In the genomic region with DNA sequence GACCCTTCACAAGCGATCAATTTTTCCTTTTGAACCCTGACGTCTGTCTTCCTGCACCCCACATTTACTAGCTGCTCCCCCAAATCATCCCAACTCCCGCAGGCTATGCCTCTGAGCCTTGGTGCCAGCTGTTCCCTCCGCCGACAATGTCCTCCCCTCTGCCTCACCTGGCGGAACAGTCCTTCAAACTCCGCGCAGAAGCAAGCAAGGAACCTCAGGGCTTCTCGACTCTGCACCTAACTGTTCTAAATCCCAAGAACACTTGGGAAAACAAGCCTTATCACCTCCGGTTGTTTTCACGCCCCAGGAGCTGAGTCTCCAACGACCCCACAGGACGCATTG, we compare ENCODE assay signal across 7 mouse cellular contexts. TPM values are rescaled to one million over a fixed set of nuclear protein-coding genes. Genes with fewer than 3 reads are reported as not detected.
A peak's percentile ranks its signal among the peaks of the same experiment; 100 is the strongest.
DNase-seq lines count a peak whose midpoint lies in the region; ATAC-seq and TF ChIP-seq lines count a peak whose summit lies in the region.

No protein-coding gene starts in this region.

- no peak for TF ChIP-seq POLR2A in spleen, adult 2 months (IDR thresholded peaks at IDR 0.05; ENCODE audit: low read depth, low read length)

- H3K4me1 ChIP-seq in spleen, adult 2 months (ENCODE audit: control insufficient read depth, insufficient read depth, insufficient read length), result peaks cover 7% of the 10 kb centered on the region
- H3K4me1 ChIP-seq in hindbrain, embryonic 16.5 days (ENCODE audit: control insufficient read depth, insufficient read depth, low read depth, low read length), result peaks cover 16% of the 10 kb centered on the region
- peaks cover 49% of the 10 kb centered on the region for H3K4me1 ChIP-seq in liver, embryonic 15.5 days (replicated peaks)

- H3K4me3 ChIP-seq in spleen, adult 2 months (ENCODE audit: extremely low read depth, insufficient read depth, insufficient read length), result peak overlapping the region; percentile 87
- H3K4me3 ChIP-seq in hindbrain, embryonic 16.5 days (ENCODE audit: low read length), result peak overlapping the region; percentile 96
- peak overlapping the region; percentile 85 for H3K4me3 ChIP-seq in liver, embryonic 15.5 days (replicated peaks)

- TF ChIP-seq CTCF in spleen, adult 2 months (IDR thresholded peaks at IDR 0.05; ENCODE audit: extremely low read depth, insufficient read depth, insufficient read length, insufficient replicate concordance), result no peak

- 1% methylated on average over 13 of the region's 13 CpGs for WGBS in spleen, adult 2 months
- WGBS in hindbrain, embryonic 16.5 days, result 0% methylated on average over 13 of the region's 13 CpGs
- under 1% methylated on average over 13 of the region's 13 CpGs for WGBS in liver, embryonic 15.5 days (ENCODE audit: insufficient replicate concordance)

- no peaks in the 10 kb centered on the region for H3K9me3 ChIP-seq in hindbrain, embryonic 16.5 days (ENCODE audit: control insufficient read depth, low read length)
- no peaks in the 10 kb centered on the region for H3K9me3 ChIP-seq in liver, embryonic 15.5 days (replicated peaks)

- H3K27ac ChIP-seq in spleen, adult 2 months (ENCODE audit: insufficient read depth, low read length), result 0 out of 2 replicates have a peak overlapping the region, but pooled peaks have one; percentile 100
- H3K27ac ChIP-seq in hindbrain, embryonic 16.5 days (ENCODE audit: low read depth, low read length), result peak overlapping the region; percentile 99
- peak overlapping the region; percentile 95 for H3K27ac ChIP-seq in liver, embryonic 15.5 days (replicated peaks)

- no peaks in the 10 kb centered on the region for H3K27me3 ChIP-seq in spleen, adult 2 months (ENCODE audit: control insufficient read depth, insufficient read depth, low read length)
- no peaks in the 10 kb centered on the region for H3K27me3 ChIP-seq in hindbrain, embryonic 16.5 days (replicated peaks; ENCODE audit: control insufficient read depth, insufficient read depth, low read length)
- H3K27me3 ChIP-seq in liver, embryonic 15.5 days, result no peaks in the 10 kb centered on the region

- peak overlapping the region; percentile 86 for H3K4me2 ChIP-seq in hindbrain, embryonic 16.5 days (ENCODE audit: low read length)
- H3K4me2 ChIP-seq in liver, embryonic 15.5 days, result peak overlapping the region; percentile 84

- 0 out of 2 replicates have a peak, but pooled peaks have one; percentile 19 for ATAC-seq in erythroblast, adult 5-6 weeks (replicated peaks; ENCODE audit: low FRiP score, poor library complexity, severe bottlenecking)
- ATAC-seq in hindbrain, embryonic 16.5 days, result no peak
- no peak for ATAC-seq in liver, embryonic 15.5 days (ENCODE audit: insufficient read depth)

- DNase-seq in spleen, adult 2 months (ENCODE audit: low read depth in 1 of 2, low spot score in 2 of 2), result no peak
- no peak for DNase-seq in spleen, postnatal 36 days (ENCODE audit: low spot score in 2 of 2)
- DNase-seq in testis, postnatal 14 days (ENCODE audit: low spot score), result peak; percentile 23
- no peak for DNase-seq in gastrocnemius, postnatal 10 days

- H3K36me3 ChIP-seq in spleen, adult 2 months (ENCODE audit: control insufficient read depth, insufficient read depth, low read length), result no peaks in the 10 kb centered on the region
- no peaks in the 10 kb centered on the region for H3K36me3 ChIP-seq in hindbrain, embryonic 16.5 days (ENCODE audit: control insufficient read depth, insufficient read depth, low read length)
- 0 out of 2 replicates have a peak, but pooled peaks cover 4% of the 10 kb centered on the region for H3K36me3 ChIP-seq in liver, embryonic 15.5 days (replicated peaks)

- H3K9ac ChIP-seq in hindbrain, embryonic 16.5 days (ENCODE audit: low read depth, low read length), result peak overlapping the region; percentile 99
- peak overlapping the region; percentile 90 for H3K9ac ChIP-seq in liver, embryonic 15.5 days

RNA-seq across cellular contexts. Expression of gene Raf1, which starts 1.3 kb away (rescaled TPM):
- 92.7 and 95.3 TPM in 2 replicates for polyA plus RNA-seq in spleen, adult 2 months (2012; rRNA removed)
- 28.4 and 44.7 TPM in 2 replicates for total RNA-seq in erythroblast, adult 5-6 weeks (2015; ENCODE audit: low replicate concordance)
- 19.2 and 36.5 TPM in 2 replicates for total RNA-seq in erythroblast, adult 5-6 weeks (2017; ENCODE audit: low replicate concordance)
- 110 and 124 TPM in 2 replicates for polyA plus RNA-seq in hindbrain, embryonic 16.5 days (2015; fragmentation: Nextera tagmentation; extraction: Ambion mirVana)
- polyA plus RNA-seq in liver, embryonic 15.5 days (2015; fragmentation: Nextera tagmentation; extraction: Ambion mirVana), result 36.1 and 38.6 TPM in 2 replicates
- 100 to 1,000 TPM; 102 to 108 TPM for total RNA-seq in gastrocnemius, postnatal 10 days (2021)
